Comparison of ENCODE assay signal across 22 mouse cellular contexts in the genomic region with DNA sequence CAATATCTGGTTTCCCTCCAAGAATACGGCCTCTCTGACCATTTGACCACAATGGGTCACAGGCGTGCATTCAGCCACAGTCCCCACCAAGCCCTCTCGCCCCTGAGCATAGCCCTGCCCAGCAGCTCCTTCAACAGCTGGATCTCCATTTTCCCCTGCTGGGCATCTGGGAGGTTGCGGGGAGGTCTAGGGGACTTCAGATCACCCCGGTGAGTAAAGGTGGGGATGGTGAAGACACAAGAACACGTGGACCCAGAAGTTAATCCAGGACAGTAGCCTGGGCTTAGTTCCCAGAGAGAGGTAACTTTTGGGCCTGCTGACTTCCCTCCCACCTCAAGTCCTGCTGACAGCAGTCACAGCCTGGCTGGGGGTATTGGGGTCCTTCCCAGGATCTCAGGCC. TPM values are rescaled to one million over a fixed set of nuclear protein-coding genes. Genes with fewer than 3 reads are reported as not detected.
A peak's percentile ranks its signal among the peaks of the same experiment; 100 is the strongest.
DNase-seq lines count a peak whose midpoint lies in the region; ATAC-seq lines count a peak whose summit lies in the region.
"Had no signal": no experiment of that assay in that cellular context is flagged by ENCODE, and none has a peak within 500 bp of the region (broad histone marks: within the 10 kb centered on the region; RNA-seq: fewer than 3 reads in every experiment).

No protein-coding gene starts in this region.

- peak overlapping the region; percentile 98 for H3K27ac ChIP-seq in heart, embryonic 16.5 days (ENCODE audit: low read length)
- H3K27ac ChIP-seq: embryonic facial prominence, embryonic 12.5 days; forebrain, embryonic 12.5 days; hindbrain, embryonic 15.5 days; kidney, embryonic 15.5 days had no signal

- 69% methylated on average over 6 of the region's 6 CpGs for WGBS in heart, embryonic 16.5 days

- H3K4me1 ChIP-seq in heart, embryonic 16.5 days (ENCODE audit: control insufficient read depth, insufficient read depth, low read length): no peaks in the 10 kb centered on the region
- H3K4me1 ChIP-seq: embryonic facial prominence, embryonic 12.5 days; forebrain, embryonic 12.5 days had no signal

- no peaks in the 10 kb centered on the region; the same call in 1 of the 2 replicates for H3K27me3 ChIP-seq in heart, embryonic 16.5 days (ENCODE audit: control insufficient read depth, insufficient read depth, low read length)
- H3K27me3 ChIP-seq: hindbrain, embryonic 15.5 days had no signal

- ATAC-seq in heart, embryonic 16.5 days (replicated peaks; ENCODE audit: extremely low read depth, insufficient read depth, low FRiP score): no peak
- ATAC-seq: forebrain, embryonic 16.5 days; intestine, embryonic 16.5 days had no signal

- H3K9ac ChIP-seq in heart, embryonic 16.5 days (ENCODE audit: low read length): peak overlapping the region; percentile 81
- H3K9ac ChIP-seq: embryonic facial prominence, embryonic 12.5 days; forebrain, embryonic 12.5 days; hindbrain, embryonic 15.5 days; kidney, embryonic 15.5 days had no signal

- H3K4me2 ChIP-seq in heart, embryonic 16.5 days (ENCODE audit: low read depth, low read length): peak overlapping the region; percentile 77
- H3K4me2 ChIP-seq: embryonic facial prominence, embryonic 12.5 days; forebrain, embryonic 12.5 days; hindbrain, embryonic 15.5 days; kidney, embryonic 15.5 days had no signal

- DNase-seq in heart, adult 11 months: peak; percentile 93
- DNase-seq in heart, adult 8-10 months (ENCODE audit: low spot score): no peak
- peak; percentile 34 for DNase-seq in thymus, postnatal 4 days
- no peak for DNase-seq in thymus, adult 18-20 months
- DNase-seq in MN1 (ENCODE audit: low spot score): no peak
- no peak for DNase-seq in retina, postnatal 1 day
- DNase-seq: adrenal gland, adult 8-10 months; cerebellum, adult 11 months; cerebellum, adult 8-10 months; cerebellum, postnatal 14 days; embryo, embryonic 11 days; kidney, adult 2 months had no signal

- no peaks in the 10 kb centered on the region for H3K9me3 ChIP-seq in heart, embryonic 16.5 days (replicated peaks; ENCODE audit: control insufficient read depth, low read length)
- H3K9me3 ChIP-seq: embryonic facial prominence, embryonic 12.5 days; forebrain, embryonic 12.5 days; hindbrain, embryonic 15.5 days; kidney, embryonic 15.5 days had no signal

- peak overlapping the region; percentile 73 for H3K4me3 ChIP-seq in heart, embryonic 16.5 days (ENCODE audit: low read length)
- H3K4me3 ChIP-seq: embryonic facial prominence, embryonic 12.5 days; forebrain, embryonic 12.5 days; hindbrain, embryonic 15.5 days; kidney, embryonic 15.5 days had no signal

- peaks cover 16% of the 10 kb centered on the region for H3K36me3 ChIP-seq in heart, embryonic 16.5 days (ENCODE audit: control insufficient read depth, insufficient read depth)
- H3K36me3 ChIP-seq: embryonic facial prominence, embryonic 12.5 days; forebrain, embryonic 12.5 days; hindbrain, embryonic 15.5 days; kidney, embryonic 15.5 days had no signal

RNA-seq across cellular contexts. Expression of a gene that starts 5.5 kb away (rescaled TPM):
- total RNA-seq in heart, adult 8-10 months (2022): over 10,000 TPM; 21,987 to 25,864 (median 23,706) TPM
- polyA plus RNA-seq in heart, embryonic 16.5 days (2015; fragmentation: Nextera tagmentation; extraction: Ambion mirVana): 7,978 and 9,755 TPM in 2 replicates
- total RNA-seq: adrenal gland, adult 8-10 months; CH12.LX; common myeloid progenitor, adult 5-6 weeks had no signal

RNA-seq across cellular contexts. Expression of a gene that starts 34.4 kb away (rescaled TPM):
- under 1 TPM in 1 of 4 experiments, not detected in 3; 0.37 TPM for total RNA-seq in heart, adult 8-10 months (2022)
- 0.12 and 0.56 TPM in 2 replicates for polyA plus RNA-seq in heart, embryonic 16.5 days (2015; fragmentation: Nextera tagmentation; extraction: Ambion mirVana)
- polyA plus RNA-seq: embryonic facial prominence, embryonic 12.5 days; forebrain, embryonic 12.5 days; forebrain, embryonic 16.5 days; hindbrain, embryonic 11.5 days; hindbrain, embryonic 15.5 days; intestine, embryonic 16.5 days; kidney, embryonic 15.5 days had no signal

RNA-seq across cellular contexts. Expression of a gene that starts 51.9 kb away (rescaled TPM):
- total RNA-seq in heart, adult 8-10 months (2022): 100 to 1,000 TPM in 3 of 4 experiments, 10 to 100 TPM in 1; 98.9 to 113 (median 108) TPM
- 237 and 248 TPM in 2 replicates for polyA plus RNA-seq in heart, embryonic 16.5 days (2015; fragmentation: Nextera tagmentation; extraction: Ambion mirVana)

RNA-seq across cellular contexts. Expression of a gene that starts 56.3 kb away (rescaled TPM):
- 10 to 100 TPM; 16.1 to 21.3 (median 20.0) TPM for total RNA-seq in heart, adult 8-10 months (2022)
- 3.0 and 3.7 TPM in 2 replicates for polyA plus RNA-seq in heart, embryonic 16.5 days (2015; fragmentation: Nextera tagmentation; extraction: Ambion mirVana)
- total RNA-seq: common myeloid progenitor, adult 5-6 weeks had no signal

Comparison
In these comparisons a context has a peak if more than half of its experiments do, and no peak if none do; other contexts are left out.
1. DNase-seq: peak in heart, adult 11 months (single experiment) and thymus, postnatal 4 days (single experiment); none in heart, adult 8-10 months (single experiment), thymus, adult 18-20 months (0 of 2), MN1 (single experiment) and retina, postnatal 1 day (single experiment).